Mouse (Mus musculus) adrenal gland, adult 8-10 months (tissue): ENCODE measurements around the gene Immp2l. TPM values are rescaled to one million over a fixed set of nuclear protein-coding genes. Genes with fewer than 3 reads are reported as not detected.

ENCODE experiments used
- DNase-seq: peaks from one replicate; pipeline ENCODE4 v3.0.0; 2022
- total RNA-seq, 4 experiments: library from RNA; stranded (reverse); gene quantifications; 2 replicates each; pipeline ENCODE4 v1.2.4; 2022

Immp2l gene
- total RNA-seq, 4 experiments from 2014 or later = 5.6 to 16.6 (median 12.3) TPM

DNA sequence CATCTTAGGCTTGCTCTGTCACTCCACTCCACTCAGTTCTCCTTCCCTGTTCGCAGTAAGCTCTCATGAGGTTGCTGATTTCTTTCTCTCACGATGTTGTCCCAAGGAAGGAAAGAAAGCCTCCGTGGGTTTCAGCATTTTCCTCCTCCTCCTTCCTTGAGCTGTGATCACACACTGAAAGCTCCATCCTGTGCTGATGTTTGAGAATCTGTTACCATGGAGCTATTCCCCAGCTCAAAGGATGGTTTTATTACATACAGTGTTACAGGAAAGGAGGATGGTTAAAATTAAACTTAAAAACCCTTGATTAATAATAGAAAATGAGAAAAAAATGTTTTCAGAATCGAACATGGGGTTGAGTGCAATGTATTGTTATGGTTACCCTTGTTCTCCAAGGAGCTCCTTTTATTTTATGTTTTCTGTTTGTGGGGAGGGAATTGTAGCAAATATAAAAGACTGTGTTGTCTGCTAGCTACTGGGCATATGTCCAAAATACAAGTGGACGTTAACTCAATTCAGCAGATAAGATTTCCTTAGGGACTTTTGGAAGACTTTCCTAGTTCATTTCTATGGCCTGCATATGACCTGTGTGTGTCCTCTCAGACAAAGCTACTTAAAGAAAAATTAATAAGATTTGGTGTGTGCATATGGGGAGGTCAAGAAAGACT lies 853.5 kb downstream of the Immp2l start:
- no peak for DNase-seq

DNA sequence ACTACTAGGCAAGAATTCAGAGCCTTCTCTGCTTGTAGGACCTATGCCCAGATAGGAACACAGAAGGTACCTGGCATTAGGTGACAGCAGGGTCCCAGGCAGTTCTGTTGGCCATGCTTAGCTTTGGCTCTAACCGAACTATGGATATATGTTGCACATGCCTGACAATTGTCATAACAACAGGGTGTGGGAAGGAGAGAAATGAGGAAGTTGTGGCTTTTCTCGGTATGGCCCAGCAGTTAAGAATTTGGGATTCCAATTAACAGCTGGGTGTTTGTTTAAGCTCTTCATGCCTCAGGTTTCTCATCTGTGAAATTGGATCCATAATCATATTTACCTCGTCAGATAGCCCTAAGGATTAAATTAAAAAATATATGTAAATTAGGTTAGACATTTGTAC lies 854.6 kb downstream of the Immp2l start:
- no peak for DNase-seq

DNA sequence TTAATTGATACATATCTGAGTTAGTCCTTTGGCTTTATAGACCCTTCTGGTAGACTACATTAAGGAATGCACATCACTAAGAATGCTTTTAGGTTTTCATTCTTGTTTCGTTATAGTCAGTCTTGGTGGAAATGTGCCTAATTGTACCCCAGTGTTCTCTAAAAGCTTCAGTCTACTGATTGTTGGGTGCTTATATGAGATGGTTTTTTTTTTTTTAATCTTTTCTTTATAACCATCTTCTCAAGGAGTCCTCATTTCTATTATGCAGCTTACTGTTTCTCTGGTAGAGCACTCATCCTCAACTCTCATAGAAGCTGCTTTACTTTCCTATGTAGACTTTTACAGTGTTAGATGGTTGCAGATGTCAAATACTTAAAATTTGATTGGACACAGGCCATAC lies 855.1 kb downstream of the Immp2l start:
- DNase-seq = no peak

DNA sequence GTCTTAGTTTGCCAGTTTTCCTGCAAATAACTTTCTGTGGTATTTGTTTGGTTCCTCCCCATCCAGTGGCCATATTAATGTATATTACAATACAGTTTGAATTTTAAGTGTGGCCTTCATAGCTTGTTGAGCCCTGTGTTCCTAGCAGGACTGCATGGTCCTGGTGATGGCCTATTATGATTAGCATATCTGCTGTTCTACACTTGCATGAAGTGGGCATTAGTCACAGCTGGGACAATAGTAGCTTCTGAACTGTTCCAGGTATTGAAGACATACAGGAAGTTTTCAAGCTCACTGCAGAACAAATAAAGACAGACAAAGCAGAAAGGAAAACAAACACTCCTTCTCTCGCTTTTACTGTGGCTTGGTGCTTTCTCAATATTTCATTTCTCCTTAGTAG lies 855.5 kb downstream of the Immp2l start:
- DNase-seq = no peak

DNA sequence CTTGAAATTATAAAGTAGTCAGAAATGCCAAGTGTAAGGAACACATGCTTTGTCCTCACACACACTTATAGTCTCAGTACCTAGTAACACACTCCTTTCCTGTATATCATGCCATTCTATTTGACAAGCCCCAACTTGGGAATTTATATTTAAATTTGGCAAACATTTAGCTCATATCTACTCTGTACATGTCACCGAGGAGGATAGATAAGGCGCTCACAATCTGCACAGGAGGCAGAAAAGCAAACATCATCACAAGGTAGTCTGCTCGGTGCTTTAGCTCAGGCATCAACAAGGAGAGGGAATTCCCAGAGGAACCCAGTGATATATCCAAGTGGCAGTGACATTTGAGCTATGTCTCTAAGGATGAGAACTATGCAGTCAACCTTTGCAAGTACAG lies 856.9 kb downstream of the Immp2l start:
- DNase-seq = no peak

DNA sequence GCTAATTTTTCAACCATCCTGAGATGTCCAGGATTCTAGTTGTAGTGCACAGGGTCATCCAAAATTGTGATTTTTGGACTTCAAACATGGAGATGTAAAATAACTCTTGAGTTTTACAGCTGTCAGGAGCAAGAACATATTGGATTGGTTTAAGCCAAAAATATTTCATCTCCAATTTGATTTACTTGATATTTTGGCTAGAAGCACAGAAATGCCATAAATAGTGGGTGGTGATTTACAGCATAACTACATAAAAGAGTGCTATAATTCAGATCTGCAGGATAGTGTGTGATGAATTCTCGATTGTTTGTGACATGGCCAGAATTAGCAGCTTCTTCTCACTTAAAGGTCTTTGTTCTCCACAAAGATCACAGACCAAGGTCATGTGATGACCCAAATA lies 884.1 kb downstream of the Immp2l start:
- no peak for DNase-seq

DNA sequence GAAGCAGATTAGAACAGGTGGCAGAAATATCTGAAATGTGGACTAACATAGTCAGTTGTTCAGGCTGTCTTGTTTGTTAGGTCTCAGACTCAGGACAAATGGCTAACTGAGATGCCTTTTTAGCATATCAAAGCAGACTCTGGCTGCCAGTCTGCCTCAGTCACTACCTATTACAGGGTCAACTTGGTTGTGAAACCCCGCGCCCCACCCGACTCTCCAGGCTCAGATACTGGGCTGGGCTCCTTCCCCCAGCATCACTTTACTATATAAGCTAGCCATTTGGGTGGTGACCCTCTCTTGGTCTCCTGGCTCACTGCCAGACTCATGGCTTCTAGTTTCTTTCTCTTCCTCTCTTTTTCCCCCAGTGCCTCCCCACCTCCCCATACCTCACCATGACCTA lies 887.7 kb downstream of the Immp2l start:
- DNase-seq = no peak

DNA sequence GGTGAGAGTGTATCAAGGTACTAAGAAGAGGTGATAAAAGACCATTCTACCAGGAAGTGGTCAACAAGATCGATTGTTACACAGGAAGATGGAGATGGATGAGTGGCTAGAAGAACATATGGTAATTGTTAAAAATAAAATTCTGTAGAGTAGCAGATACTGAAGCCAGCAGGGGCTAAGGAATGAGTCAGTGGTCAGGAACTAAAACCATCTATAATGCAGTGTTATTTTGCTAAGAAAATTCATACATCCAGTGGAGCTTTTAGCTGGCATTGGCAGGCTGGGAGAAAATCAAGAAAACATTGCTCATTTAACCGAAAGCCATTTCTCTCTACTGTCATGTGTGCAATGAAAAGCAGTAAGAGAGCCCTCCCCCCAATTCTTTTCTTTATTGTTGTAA lies 913.9 kb downstream of the Immp2l start:
- DNase-seq = no peak

DNA sequence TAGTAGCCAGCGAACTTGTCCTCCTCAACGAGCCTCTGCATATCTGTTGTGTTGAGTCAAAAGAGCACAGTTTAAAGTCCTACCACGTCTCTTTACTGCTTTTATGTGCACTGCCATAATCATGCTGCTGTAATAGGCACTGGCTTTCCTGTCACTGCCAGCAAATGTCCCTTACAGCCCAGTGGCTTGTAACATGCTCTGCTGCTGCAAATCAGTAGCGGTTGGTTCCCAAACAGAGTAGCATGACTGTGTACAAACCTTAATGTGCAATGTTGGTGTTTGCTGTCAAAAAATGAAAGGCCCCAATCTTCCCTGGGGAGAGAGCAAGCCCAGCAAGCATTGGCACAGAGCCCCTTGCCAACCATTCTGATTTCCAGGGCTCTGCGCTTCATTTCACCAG lies 918.0 kb downstream of the Immp2l start:
- DNase-seq = no peak

DNA sequence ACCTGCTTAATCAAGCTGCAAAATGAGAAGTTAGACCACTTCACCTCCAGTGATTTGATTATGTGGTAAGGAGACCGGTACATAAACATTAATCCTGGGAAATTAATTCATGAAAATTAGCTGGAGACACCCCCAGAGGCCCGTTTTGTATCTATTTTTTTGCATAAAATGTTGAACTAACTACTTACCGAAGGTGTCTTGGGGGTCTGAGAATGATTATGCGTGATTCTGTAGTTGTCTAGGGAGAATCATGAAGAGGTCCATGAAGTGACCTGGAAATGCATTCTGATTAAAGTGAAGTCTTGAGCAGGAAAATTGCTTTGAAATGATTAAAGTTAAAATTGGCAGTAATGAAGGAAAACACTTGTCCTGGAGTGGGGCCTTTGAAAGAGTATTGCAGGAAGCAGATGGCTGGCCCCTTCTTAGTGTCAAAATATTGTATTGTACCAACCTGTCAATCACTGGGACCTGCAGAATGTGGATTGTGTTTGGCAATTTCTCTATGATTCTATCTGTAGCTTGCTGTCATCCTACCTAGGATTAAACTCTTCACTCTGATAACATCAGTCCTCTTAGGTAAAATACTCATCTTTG lies 920.3 kb downstream of the Immp2l start:
- DNase-seq = no peak

DNA sequence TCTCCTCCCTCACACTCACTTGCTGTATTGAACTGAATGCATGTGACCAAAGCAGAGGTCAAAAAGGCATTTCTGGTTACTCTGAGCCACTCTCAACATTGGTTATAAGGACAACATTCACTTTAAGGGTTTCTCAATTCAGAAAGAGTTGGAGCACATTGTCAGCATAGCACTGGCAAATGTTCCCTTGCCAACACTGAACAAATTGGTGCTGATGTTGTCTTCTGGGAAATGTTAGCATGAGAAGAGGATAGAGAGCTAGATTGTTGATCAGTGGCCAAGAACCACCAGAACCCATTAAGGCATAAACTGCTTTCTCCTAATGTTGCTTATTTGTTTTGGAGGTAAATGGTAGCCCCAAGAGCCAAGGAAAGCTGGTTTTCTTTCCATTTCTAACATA lies 922.6 kb downstream of the Immp2l start:
- DNase-seq = no peak

DNA sequence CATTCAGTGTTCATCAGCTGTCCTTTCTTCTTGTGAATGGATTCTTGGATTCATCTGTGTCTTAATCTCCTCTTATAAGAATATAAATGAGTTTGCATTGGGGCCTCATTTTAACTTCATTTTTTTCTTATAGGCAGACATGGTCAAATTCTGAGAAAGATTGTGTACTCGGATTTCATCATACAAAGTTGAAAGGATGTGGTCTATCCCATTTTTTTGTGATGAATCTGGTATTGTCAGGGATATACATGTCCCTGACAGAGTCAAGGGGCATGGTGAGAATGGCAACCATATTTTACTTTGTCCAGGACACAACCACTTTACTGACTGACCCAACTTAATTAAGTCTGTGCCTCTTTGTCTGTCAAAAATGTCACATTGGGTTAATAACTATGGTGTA lies 925.5 kb downstream of the Immp2l start:
- DNase-seq = no peak

DNA sequence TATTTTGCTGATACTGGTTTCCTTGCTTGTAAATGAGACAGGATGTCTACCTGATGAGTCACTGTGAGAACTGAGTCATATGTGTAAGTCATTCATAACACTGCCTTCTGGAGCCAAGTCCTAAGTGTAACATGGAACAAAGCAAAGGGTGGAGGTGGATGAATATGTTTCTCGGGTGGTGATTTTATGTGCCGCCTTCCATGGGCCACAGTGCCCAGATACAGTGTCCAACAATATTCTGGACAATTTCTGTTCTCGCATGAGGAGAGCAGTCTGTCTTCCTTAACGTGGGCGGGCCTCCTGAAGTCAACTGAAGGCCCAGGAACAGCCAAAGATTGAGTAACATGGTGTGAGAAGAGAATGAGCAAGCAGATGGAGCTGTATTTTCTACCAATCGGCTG lies 926.0 kb downstream of the Immp2l start:
- DNase-seq = no peak

DNA sequence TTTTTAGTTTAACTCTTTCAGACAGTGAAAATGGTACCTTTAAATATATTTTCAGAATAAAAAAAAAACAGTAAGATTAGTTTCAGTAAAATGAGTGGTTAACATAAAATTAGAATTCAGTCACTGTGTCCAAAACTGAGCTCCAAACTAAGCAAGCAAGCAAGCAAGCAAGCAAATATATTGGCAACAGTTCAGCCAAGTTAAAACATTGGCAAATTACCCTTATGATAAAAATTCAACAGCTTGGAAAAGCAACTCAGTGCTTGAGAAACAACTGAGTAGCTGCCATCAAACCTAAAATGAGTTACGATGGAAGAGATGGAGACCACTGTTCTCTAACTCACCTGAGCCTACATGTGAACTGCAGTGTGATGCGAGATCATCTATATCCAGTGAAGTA lies 926.8 kb downstream of the Immp2l start:
- DNase-seq = no peak

DNA sequence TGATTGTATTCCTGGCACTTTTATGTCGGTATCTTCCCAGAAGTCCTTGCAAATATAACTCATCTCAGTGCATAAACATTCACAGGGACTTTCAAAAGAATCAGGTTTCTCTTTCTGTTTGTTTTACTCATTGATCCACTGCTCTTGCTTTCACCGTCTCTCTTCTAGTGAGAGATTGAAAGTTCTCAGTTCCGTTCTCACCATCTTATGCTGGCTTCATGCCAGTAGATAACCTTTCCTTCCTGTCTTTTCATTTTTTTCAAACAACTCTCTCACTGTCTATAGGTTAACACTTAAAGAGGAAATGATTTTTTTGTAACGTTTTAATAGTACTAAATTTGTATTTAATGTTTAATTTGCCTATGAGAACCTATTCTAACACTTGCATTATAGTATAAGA lies 937.1 kb downstream of the Immp2l start:
- no peak for DNase-seq

DNA sequence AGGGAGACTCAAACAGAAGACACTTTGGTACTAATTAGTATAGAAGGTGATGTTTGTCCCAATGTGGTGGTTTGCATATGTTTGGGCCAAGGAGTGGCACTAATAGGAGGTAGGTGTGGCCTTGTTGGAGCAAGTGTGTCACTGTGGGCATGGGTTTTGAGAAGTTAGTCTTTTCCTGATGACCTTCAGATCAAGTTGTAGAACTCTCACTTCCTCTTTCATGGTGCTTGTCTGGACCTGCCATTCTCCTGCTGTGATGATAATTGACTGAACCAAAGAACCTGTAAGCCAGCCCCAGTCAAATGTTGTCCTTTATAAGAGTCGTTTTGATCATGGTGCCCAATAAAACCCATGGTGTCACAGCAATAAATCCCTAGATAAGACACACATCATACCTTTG lies 967.5 kb downstream of the Immp2l start:
- no peak for DNase-seq
